Mouse (Mus musculus): Measurements from ENCODE around the gene Glb1l. TPM values are rescaled to one million over a fixed set of nuclear protein-coding genes. Genes with fewer than 3 reads are reported as not detected.
"Not testable (repeated sequence)": the region's sequence is repeated elsewhere in the genome, so short reads cannot be mapped to it uniquely, and the experiment has no call there.

Gene Glb1l
- polyA plus RNA-seq, 2 experiments: 17.7 to 41.4 TPM

DNA sequence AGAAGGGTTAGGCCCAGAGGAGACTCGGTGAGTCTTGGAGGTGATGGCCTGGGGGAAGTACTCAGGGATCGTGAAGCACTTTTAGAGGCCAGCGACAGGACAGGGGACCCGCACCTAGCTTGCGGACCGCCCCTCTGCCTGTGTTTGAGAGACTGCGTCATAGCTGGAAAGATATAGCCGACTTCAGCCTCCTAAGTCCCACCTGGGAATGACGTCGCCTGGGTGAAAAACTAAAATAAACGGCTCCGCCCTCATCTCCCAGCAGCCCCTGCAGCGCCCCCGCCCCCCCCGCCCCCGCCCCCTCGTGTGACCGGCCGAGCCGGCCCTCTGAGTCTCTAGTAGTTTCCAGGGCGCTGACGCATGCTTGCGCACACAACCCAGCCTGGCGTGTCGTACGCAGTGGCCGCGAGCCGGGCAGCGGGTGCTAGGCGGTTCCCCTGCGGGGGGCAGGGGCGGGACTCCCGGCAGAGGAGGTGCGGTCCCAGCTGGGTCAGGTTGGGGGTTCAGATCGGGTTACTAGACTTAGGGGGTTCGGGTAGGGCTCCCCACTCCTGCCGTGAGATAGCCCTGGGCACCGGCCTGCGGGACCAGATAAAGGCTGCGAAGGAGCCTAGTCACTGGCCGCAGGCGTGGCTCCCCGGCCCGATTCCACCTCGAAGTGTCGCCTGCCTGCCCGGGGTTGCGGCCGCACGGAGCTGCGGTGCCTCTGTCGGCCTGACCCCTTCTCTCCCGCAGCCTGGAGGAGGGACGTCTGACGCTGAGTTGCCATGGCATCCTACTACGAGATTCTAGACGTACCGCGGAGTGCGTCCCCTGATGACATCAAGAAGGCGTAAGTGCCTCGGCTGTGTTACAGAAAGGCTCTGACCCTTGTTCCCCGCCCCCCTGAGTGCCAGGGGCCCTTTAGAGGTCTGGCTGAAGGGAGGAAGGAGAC is 25.8 kb upstream of the Glb1l start, which contains the start of gene Dnajb2:
Gene Dnajb2, plus strand, starts transcription at position 290 of the 934 bp plus-strand sequence.
- peak; percentile 90 for ATAC-seq (ENCODE audit: low FRiP score, low read depth)
- H3K4me2 ChIP-seq (replicated peaks; ENCODE audit: low read depth, low read length, severe bottlenecking): peak within 1 kb of the TSS; percentile 89
- DNase-seq (ENCODE audit: low spot score): peak; percentile 85
- H3K9ac ChIP-seq (ENCODE audit: low read depth, low read length, severe bottlenecking): peak within 1 kb of the TSS; percentile 80
- TF ChIP-seq POLR2A (IDR thresholded peaks at IDR 0.05; ENCODE audit: borderline replicate concordance, extremely low read depth, insufficient read depth, insufficient read length): no peak; the same call in 1 of the 2 replicates
- H3K27ac ChIP-seq (replicated peaks; ENCODE audit: low read depth, low read length): peak within 1 kb of the TSS; percentile 59
- H3K27me3 ChIP-seq (ENCODE audit: control insufficient read depth, insufficient read depth, low read length): no peaks in the 10 kb centered on the region
- no peaks in the 10 kb centered on the region for H3K9me3 ChIP-seq (ENCODE audit: control insufficient read depth, low read length)
- H3K4me1 ChIP-seq (ENCODE audit: control insufficient read depth, insufficient read depth, low read length): no peaks in the 10 kb centered on the region; the same call in 1 of the 2 replicates
- WGBS: 1% methylated on average over 51 of the region's 64 CpGs
- H3K4me3 ChIP-seq (replicated peaks; ENCODE audit: low read length): peak within 1 kb of the TSS; percentile 81
- H3K36me3 ChIP-seq (ENCODE audit: control insufficient read depth, insufficient read depth, low read length): peaks cover 19% of the 10 kb centered on the region

DNA sequence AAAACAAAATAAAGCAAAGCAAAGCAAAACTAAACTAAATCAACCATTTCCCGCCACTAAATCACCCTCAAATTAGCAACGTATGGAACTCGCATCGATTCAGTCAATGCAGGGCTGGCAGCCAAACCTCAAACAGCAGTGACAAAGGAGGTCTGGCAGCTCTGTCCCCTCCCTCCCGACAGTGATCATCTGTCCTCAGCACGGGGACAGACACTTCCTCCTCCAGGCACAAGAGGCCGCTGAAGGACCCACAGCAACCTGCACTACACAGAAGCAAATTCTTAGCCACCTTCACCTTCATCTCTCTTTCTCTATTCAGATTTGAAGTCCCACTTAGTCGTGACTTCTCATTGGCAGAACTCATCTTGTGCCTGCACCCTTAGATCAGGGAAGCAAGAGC is 24.0 kb upstream of the Glb1l start:
- Histone ChIP-seq H3K36me3 (ENCODE audit: control insufficient read depth, insufficient read depth, low read length) (peaks cover 6% of the 10 kb centered on the region), H3K27ac (replicated peaks; ENCODE audit: low read depth, low read length) (no peak overlapping the region), H3K9ac (ENCODE audit: low read depth, low read length, severe bottlenecking) (no peak overlapping the region), H3K4me3 (replicated peaks; ENCODE audit: low read length) (no peak overlapping the region), H3K4me1 (ENCODE audit: control insufficient read depth, insufficient read depth, low read length) (no peaks in the 10 kb centered on the region; the same call in 1 of the 2 replicates), H3K9me3 (ENCODE audit: control insufficient read depth, low read length) (no peaks in the 10 kb centered on the region), H3K4me2 (replicated peaks; ENCODE audit: low read depth, low read length, severe bottlenecking) (0 out of 2 replicates have a peak overlapping the region, but pooled peaks have one; percentile 5), H3K27me3 (ENCODE audit: control insufficient read depth, insufficient read depth, low read length) (no peaks in the 10 kb centered on the region)
- no peak for TF ChIP-seq POLR2A (IDR thresholded peaks at IDR 0.05; ENCODE audit: borderline replicate concordance, extremely low read depth, insufficient read depth, insufficient read length)
- peak; percentile 46 for DNase-seq (ENCODE audit: low spot score)
- 2% methylated on average over 8 of the region's 8 CpGs for WGBS
- no peak for ATAC-seq (ENCODE audit: low FRiP score, low read depth)

DNA sequence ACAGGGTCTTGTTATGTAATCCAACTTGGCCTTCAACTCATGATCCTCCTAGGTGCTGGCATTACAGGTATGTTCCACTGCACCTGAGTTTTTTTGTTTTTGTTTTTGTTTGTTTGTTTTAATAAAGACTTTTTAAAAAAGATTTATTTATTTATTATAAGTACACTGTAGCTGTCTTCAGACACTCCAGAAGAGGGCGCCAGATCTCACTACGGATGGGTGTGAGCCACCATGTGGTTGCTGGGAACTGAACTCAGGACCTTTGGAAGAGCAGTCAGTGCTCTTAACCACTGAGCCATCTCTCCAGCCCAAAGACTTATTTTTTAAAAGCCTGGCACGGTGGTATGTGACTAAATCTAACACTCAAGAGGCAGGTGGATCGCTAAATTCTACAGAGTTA is 21.9 kb upstream of the Glb1l start:
- not testable (repeated sequence) for H3K4me2 ChIP-seq (replicated peaks; ENCODE audit: low read depth, low read length, severe bottlenecking); DNase-seq (ENCODE audit: low spot score); ATAC-seq (ENCODE audit: low FRiP score, low read depth); H3K9me3 ChIP-seq (ENCODE audit: control insufficient read depth, low read length); H3K27me3 ChIP-seq (ENCODE audit: control insufficient read depth, insufficient read depth, low read length); H3K4me3 ChIP-seq (replicated peaks; ENCODE audit: low read length); H3K27ac ChIP-seq (replicated peaks; ENCODE audit: low read depth, low read length); H3K4me1 ChIP-seq (ENCODE audit: control insufficient read depth, insufficient read depth, low read length); H3K36me3 ChIP-seq (ENCODE audit: control insufficient read depth, insufficient read depth, low read length); H3K9ac ChIP-seq (ENCODE audit: low read depth, low read length, severe bottlenecking)
- 65% methylated on average over 4 of the region's 4 CpGs for WGBS

DNA sequence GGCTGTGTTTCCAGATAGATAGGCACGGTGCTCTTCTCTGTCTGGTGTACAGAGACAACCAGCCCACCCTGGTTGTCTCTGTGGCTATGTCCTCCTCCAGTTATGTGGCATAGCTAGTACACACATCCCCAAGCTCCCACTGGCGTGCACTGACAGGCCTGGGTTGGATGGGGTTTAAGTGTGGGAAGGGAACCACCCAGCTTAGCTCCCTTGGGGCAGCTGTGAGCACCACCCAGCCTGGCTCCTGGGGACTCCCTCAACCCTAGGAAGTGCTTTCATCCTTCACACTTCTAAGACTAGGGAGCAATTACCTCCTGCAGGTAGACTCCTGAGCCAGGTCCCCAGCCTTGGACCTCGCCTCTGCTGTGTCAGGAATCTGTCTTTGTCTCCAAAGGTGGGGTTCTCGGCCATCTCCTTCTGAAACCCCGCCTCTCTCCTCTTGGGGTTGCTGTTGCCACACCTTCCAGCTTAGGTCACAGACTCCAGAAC is 21.1 kb upstream of the Glb1l start, which contains the start of gene A630095N17Rik:
Gene A630095N17Rik, minus strand, starts transcription at position 439 of the 489 bp plus-strand sequence.
- WGBS: 63% methylated on average over 5 of the region's 5 CpGs
- Histone ChIP-seq H3K27ac (replicated peaks; ENCODE audit: low read depth, low read length) (no peak within 1 kb of the TSS), H3K4me2 (replicated peaks; ENCODE audit: low read depth, low read length, severe bottlenecking) (no peak within 1 kb of the TSS)

DNA sequence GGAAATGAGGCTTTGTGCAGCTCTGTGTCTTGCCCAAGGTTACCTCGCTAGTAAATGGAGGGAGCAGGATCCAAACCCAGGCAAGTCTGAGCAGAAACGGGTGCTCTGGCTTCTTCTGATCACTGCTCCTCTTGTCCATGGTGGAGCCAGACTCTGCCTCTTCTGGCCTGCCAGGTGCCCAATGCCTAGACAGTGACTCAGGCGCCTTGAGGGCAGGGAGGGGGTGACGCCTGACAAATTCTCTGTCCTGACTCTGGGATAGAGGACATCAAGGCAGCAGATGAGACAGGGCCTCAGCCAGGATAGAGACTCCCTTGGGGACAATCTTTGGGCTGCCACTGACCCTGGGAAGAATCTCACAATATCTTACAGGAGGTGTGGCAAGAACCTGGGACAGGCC is 20.6 kb upstream of the Glb1l start:
- WGBS: 67% methylated on average over 4 of the region's 4 CpGs
- Histone ChIP-seq H3K9ac (ENCODE audit: low read depth, low read length, severe bottlenecking) (no peak overlapping the region), H3K4me3 (replicated peaks; ENCODE audit: low read length) (no peak overlapping the region), H3K9me3 (ENCODE audit: control insufficient read depth, low read length) (no peaks in the 10 kb centered on the region), H3K4me2 (replicated peaks; ENCODE audit: low read depth, low read length, severe bottlenecking) (no peak overlapping the region), H3K4me1 (ENCODE audit: control insufficient read depth, insufficient read depth, low read length) (no peaks in the 10 kb centered on the region), H3K27ac (replicated peaks; ENCODE audit: low read depth, low read length) (no peak overlapping the region), H3K27me3 (ENCODE audit: control insufficient read depth, insufficient read depth, low read length) (no peaks in the 10 kb centered on the region), H3K36me3 (ENCODE audit: control insufficient read depth, insufficient read depth, low read length) (no peaks in the 10 kb centered on the region)
- ATAC-seq (ENCODE audit: low FRiP score, low read depth) (no peak), DNase-seq (ENCODE audit: low spot score) (no peak)
- TF ChIP-seq POLR2A (IDR thresholded peaks at IDR 0.05; ENCODE audit: borderline replicate concordance, extremely low read depth, insufficient read depth, insufficient read length): no peak

More for the DNA sequence above, 21.1 kb upstream of the Glb1l start, which contains the start of gene A630095N17Rik:
- Histone ChIP-seq H3K4me3 (replicated peaks; ENCODE audit: low read length) (no peak within 1 kb of the TSS), H3K4me1 (ENCODE audit: control insufficient read depth, insufficient read depth, low read length) (no peaks in the 10 kb centered on the region), H3K9ac (ENCODE audit: low read depth, low read length, severe bottlenecking) (no peak within 1 kb of the TSS), H3K9me3 (ENCODE audit: control insufficient read depth, low read length) (no peaks in the 10 kb centered on the region), H3K27me3 (ENCODE audit: control insufficient read depth, insufficient read depth, low read length) (no peaks in the 10 kb centered on the region), H3K36me3 (ENCODE audit: control insufficient read depth, insufficient read depth, low read length) (no peaks in the 10 kb centered on the region)
- DNase-seq (ENCODE audit: low spot score): no peak
- no peak for ATAC-seq (ENCODE audit: low FRiP score, low read depth)
- TF ChIP-seq POLR2A (IDR thresholded peaks at IDR 0.05; ENCODE audit: borderline replicate concordance, extremely low read depth, insufficient read depth, insufficient read length): no peak
